Mouse (Mus musculus) intestine, embryonic 15.5 days (tissue): ENCODE data around the gene Cnih3. TPM values are rescaled to one million over a fixed set of nuclear protein-coding genes. Genes with fewer than 3 reads are reported as not detected.

Source experiments
- ATAC-seq: fragments of 200-750 bp; cut with Nextera tagmentation; 2 replicates; pipeline ENCODE4 v1.8.0; 2017; ENCODE audit warnings: moderate TSS enrichment, moderate library complexity
- H3K27ac ChIP-seq: fragments of 300-500 bp; sonication (generic); 2 replicates; pipeline ENCODE4 v1.5.1; 2015; ENCODE audit warnings: mild to moderate bottlenecking, inconsistent platforms
- H3K27me3 ChIP-seq: fragments of 300-500 bp; sonication (generic); replicated peaks from 2 replicates; pipeline ENCODE4 v1.6.1; 2015; ENCODE audit warnings: inconsistent platforms
- H3K36me3 ChIP-seq: fragments of 300-500 bp; sonication (generic); 2 replicates; pipeline ENCODE4 v1.6.1; 2015; ENCODE audit warnings: inconsistent platforms
- H3K4me1 ChIP-seq: fragments of 300-500 bp; sonication (generic); replicated peaks from 2 replicates; pipeline ENCODE4 v1.6.1; 2015; ENCODE audit warnings: inconsistent platforms
- H3K4me2 ChIP-seq: fragments of 300-500 bp; sonication (generic); replicated peaks from 2 replicates; pipeline ENCODE4 v1.6.1; 2015; ENCODE audit warnings: mild to moderate bottlenecking, inconsistent platforms
- H3K4me3 ChIP-seq: fragments of 300-500 bp; sonication (generic); replicated peaks from 2 replicates; pipeline ENCODE4 v1.5.1; 2015; ENCODE audit warnings: inconsistent platforms
- H3K9ac ChIP-seq: fragments of 300-500 bp; sonication (generic); 2 replicates; pipeline ENCODE4 v1.6.1; 2015; ENCODE audit warnings: inconsistent platforms
- H3K9me3 ChIP-seq: fragments of 300-500 bp; sonication (generic); 2 replicates; pipeline ENCODE4 v1.6.1; 2016; ENCODE audit warnings: inconsistent platforms
- WGBS: fragments of 180-500 bp; shearing (Covaris S2); methylation state at CpG from one replicate; pipeline ENCODE4 v1.1.7; 2015; 5-methylcytosine and 5-hydroxymethylcytosine counted together
- polyA plus RNA-seq: library from polyadenylated mRNA; unstranded; fragments of >200 nt; fragmentation: Nextera tagmentation; extraction: Ambion mirVana; gene quantifications from 2 replicates; pipeline ENCODE4 v1.2.1, GENCODE M21; 2015

Gene Cnih3
- polyA plus RNA-seq, 1 experiment from 2014 or later = 0.20 TPM

DNA sequence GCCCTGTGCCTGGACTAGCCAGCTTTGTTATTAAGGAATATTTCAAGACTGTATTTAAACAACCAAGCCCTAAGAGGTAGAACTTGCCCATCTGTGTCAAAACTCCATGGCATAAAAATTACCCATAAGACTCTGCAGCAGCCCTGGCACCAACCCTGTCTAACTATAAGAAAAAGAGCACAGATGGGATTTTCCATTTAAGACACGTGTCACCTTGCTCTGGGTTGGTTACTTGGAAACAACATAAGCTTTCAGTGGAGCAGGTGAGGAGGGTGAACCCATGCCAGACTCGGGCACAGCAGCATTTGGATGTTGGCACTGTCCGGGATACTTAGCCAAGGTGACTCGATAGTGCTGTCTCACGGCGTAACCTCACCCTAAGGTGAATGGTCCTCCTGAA, 113.6 kb downstream of the Cnih3 start:
- WGBS = 93% methylated on average over 6 of the region's 6 CpGs

DNA sequence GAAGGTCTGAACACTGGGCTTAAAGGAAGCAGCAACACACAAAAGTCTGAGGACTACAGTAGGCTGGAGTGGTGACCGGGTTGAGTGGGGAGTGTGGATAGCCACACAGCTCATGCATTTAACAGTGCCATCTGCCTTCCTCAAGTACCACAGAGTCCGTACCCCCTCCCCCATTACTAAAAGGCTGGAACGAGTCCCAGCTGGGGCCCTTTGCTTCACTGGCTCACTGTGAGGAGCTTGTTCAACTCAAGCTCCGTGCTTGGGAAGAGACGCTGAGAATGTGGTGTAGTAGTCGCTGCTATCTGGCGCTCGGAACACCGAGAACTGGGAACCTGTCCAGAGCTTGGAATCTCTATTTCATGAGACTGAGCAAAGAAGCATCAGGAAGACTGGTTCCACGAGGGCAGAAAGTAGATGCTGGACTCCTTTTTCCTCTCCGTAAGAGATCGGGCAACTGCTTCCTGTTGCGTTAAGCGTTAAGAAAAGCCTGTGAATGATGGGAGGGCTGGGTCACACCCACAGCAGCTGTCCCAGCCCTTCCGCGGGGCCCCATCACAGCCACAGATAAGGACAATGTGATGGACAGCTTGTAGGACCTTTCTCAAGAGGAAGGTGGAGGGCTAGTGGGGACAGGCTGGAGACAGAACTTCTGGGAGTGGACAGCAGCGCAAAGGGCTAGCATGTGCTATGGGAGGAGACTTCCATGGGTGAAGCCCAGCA, 114.3 kb downstream of the Cnih3 start:
- Histone ChIP-seq H3K4me3 (no peak overlapping the region), H3K4me1 (peaks cover 12% of the 10 kb centered on the region), H3K9me3 (no peaks in the 10 kb centered on the region), H3K36me3 (no peaks in the 10 kb centered on the region), H3K9ac (no peak overlapping the region), H3K27me3 (no peaks in the 10 kb centered on the region), H3K4me2 (no peak overlapping the region), H3K27ac (no peak overlapping the region)
- WGBS = 54% methylated on average over 17 of the region's 17 CpGs
- ATAC-seq = peak; percentile 40; the same call in 1 of the 2 replicates

More for the DNA sequence above, 113.6 kb downstream of the Cnih3 start:
- Histone ChIP-seq H3K9me3 (no peaks in the 10 kb centered on the region), H3K36me3 (no peaks in the 10 kb centered on the region), H3K4me2 (no peak overlapping the region), H3K9ac (no peak overlapping the region), H3K4me3 (no peak overlapping the region), H3K27ac (no peak overlapping the region), H3K4me1 (peaks cover 13% of the 10 kb centered on the region), H3K27me3 (no peaks in the 10 kb centered on the region)
- ATAC-seq = no peak

DNA sequence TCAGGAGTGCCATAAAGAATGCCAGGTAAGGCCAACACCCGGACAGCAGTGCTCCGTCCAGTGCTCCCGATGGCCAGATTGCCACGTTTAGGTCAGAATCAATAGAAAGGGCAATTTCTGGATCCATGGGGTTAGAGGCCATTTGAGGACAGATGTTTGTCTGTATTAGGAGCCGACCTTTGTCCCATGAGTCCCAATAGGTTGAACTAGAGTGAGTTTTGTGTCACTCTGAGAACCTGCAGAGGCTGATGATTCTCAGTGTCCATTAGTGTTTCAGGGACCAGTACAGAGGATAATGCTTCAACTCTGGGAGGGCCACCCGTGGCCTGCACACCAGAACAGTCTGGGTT, 114.9 kb downstream of the Cnih3 start:
- no peaks in the 10 kb centered on the region for H3K9me3 ChIP-seq
- H3K4me3 ChIP-seq = no peak overlapping the region
- H3K27ac ChIP-seq = no peak overlapping the region
- H3K27me3 ChIP-seq = no peaks in the 10 kb centered on the region
- H3K4me2 ChIP-seq = no peak overlapping the region
- 86% methylated on average over 6 of the region's 6 CpGs for WGBS
- no peaks in the 10 kb centered on the region for H3K36me3 ChIP-seq
- peaks cover 6% of the 10 kb centered on the region; the same call in 1 of the 2 replicates for H3K4me1 ChIP-seq
- H3K9ac ChIP-seq = no peak overlapping the region
- no peak for ATAC-seq

DNA sequence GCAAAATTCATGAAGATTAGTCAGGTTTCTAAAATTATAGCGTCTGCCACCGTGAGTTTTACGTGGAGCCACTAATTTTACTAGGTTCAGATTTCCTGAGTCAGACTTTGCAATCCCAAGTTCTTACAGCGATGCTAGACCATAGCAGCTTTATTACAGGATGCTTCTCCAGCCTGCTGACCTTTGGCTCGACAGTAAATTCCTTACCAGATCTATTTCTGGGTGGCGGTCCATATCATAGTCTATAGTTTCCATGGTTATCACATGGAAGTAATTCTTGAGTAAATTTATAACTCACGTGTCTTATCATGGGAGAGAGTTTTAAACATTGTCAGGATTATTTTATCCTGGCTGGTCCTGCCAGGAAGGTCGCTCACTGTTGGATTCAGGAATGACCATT, 117.0 kb downstream of the Cnih3 start:
- Histone ChIP-seq H3K36me3 (no peaks in the 10 kb centered on the region), H3K4me3 (no peak overlapping the region), H3K4me1 (peaks cover 6% of the 10 kb centered on the region; the same call in 1 of the 2 replicates), H3K27me3 (no peaks in the 10 kb centered on the region), H3K4me2 (no peak overlapping the region), H3K9me3 (no peaks in the 10 kb centered on the region), H3K9ac (no peak overlapping the region), H3K27ac (no peak overlapping the region)
- WGBS = 47% methylated on average over 8 of the region's 8 CpGs
- ATAC-seq = peak; percentile 77

DNA sequence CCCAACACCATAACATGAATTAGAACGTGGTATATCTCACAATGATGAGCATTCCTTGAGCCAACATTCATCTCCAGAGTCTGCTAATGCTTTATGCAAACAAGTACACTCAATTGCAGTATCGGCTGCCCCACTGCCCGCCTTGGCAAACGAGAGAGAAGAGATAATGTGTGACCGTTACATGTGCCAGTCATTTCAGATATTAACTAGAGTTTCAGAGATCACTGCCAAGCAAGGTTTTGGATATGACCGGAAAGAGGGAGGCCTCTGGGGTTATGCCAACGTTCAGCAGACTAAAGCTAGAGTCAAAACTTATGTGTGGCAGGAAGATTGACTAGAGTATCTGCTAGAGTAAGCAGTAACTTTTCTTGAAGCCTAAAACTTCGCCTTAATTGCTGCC, 123.7 kb downstream of the Cnih3 start:
- 62% methylated on average over 8 of the region's 8 CpGs for WGBS
- no peaks in the 10 kb centered on the region for H3K36me3 ChIP-seq

DNA sequence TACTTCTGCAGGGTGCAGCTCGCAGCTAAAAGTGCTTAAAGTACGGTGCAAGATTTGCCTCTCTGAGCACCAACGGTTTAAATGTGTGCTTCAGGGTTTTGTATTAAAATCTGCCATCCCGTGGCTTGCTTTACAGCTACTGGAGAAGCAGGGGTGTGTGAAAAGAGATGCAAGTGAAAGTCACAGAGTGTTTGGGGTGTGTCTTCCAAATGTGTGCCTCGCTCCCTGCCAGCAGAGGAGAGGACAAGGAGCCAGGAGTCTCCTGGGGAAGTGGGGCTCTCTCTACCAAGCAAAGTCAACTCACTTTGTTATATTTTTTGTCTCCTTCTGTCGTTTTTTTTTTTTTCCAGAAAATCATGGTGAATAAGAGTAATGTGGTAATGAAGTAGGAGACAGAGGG, 124.1 kb downstream of the Cnih3 start:
- H3K36me3 ChIP-seq = no peaks in the 10 kb centered on the region
- ATAC-seq = no peak
- no peaks in the 10 kb centered on the region for H3K4me1 ChIP-seq
- H3K27me3 ChIP-seq = no peaks in the 10 kb centered on the region
- no peak overlapping the region for H3K9ac ChIP-seq
- no peaks in the 10 kb centered on the region for H3K9me3 ChIP-seq
- 47% methylated on average over 6 of the region's 6 CpGs for WGBS
- H3K27ac ChIP-seq = no peak overlapping the region
- no peak overlapping the region for H3K4me3 ChIP-seq
- no peak overlapping the region for H3K4me2 ChIP-seq

More for the DNA sequence above, 123.7 kb downstream of the Cnih3 start:
- no peaks in the 10 kb centered on the region for H3K27me3 ChIP-seq
- no peaks in the 10 kb centered on the region for H3K4me1 ChIP-seq
- ATAC-seq = no peak
- H3K9me3 ChIP-seq = no peaks in the 10 kb centered on the region
- H3K4me2 ChIP-seq = no peak overlapping the region
- no peak overlapping the region for H3K27ac ChIP-seq
- H3K9ac ChIP-seq = no peak overlapping the region
- no peak overlapping the region for H3K4me3 ChIP-seq

DNA sequence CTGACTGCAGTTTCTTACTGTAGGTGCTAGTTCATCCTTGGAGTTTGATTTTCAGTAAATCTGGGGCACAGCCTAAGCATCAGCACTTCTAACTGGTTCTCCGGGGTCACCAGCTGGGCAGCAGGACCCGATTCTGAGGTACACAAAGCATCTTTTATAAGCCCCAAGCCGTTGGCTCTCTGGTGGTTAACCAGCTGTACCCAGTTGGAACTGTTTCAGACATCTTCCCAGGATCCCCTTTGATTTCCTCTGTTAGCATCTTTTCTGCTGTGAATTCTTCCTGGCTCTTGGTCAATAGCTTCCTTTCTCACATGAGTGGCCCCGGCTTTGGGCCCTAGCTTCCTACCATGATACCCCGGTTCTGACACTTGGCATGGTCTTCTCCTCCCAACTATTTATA, 132.3 kb downstream of the Cnih3 start:
- WGBS = 72% methylated on average over 5 of the region's 5 CpGs
- H3K9me3 ChIP-seq = no peaks in the 10 kb centered on the region
- no peak overlapping the region for H3K4me2 ChIP-seq
- H3K9ac ChIP-seq = no peak overlapping the region
- no peak for ATAC-seq
- no peaks in the 10 kb centered on the region for H3K27me3 ChIP-seq
- H3K36me3 ChIP-seq = no peaks in the 10 kb centered on the region
- H3K4me1 ChIP-seq = no peaks in the 10 kb centered on the region
- no peak overlapping the region for H3K27ac ChIP-seq
- H3K4me3 ChIP-seq = no peak overlapping the region

DNA sequence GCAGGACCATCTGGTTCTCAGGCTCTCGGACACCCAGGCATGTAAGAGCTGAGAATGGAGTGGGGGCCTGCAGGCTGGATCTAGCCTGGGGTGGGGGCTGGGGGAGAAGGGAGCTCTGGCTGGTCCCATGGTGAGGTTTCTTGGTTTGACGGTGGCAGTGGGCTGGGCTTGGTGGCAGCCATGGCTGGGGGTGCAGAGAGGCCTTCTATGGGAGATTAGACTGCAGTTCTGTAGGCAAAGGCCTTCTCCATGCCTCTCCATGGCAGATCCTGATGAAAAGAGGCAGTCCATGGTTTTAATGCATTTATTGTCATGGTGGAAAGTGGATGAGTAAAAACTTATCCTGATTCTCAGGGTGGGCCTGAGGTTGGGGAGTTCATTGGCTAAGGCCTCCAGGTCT, 151.0 kb downstream of the Cnih3 start:
- Histone ChIP-seq H3K4me2 (no peak overlapping the region), H3K9ac (no peak overlapping the region), H3K27ac (no peak overlapping the region), H3K4me3 (no peak overlapping the region), H3K27me3 (no peaks in the 10 kb centered on the region), H3K9me3 (no peaks in the 10 kb centered on the region), H3K36me3 (no peaks in the 10 kb centered on the region), H3K4me1 (no peaks in the 10 kb centered on the region)
- ATAC-seq = no peak
- 97% methylated on average over 2 of the region's 2 CpGs for WGBS

DNA sequence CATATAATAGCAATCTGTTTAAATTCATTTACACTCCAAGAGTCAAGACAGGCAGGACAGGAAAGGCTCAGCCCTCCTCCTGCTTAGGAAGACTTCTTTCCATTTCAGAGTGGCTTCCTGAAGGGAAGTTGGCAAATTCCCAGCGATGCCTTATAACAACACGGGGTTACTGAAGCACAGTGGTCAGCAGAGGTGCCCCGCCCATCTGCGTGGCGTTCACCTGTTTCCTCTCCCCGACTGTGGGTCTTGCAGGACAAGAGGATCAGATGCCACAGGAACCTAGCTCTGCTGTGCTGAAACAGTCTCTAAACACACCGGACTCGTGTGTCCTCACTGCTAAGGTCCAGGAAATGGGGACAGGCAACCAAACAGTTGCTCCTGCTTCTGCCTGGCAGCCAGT, 152.9 kb downstream of the Cnih3 start:
- no peaks in the 10 kb centered on the region for H3K4me1 ChIP-seq
- H3K9ac ChIP-seq = no peak overlapping the region
- H3K36me3 ChIP-seq = no peaks in the 10 kb centered on the region
- H3K27me3 ChIP-seq = no peaks in the 10 kb centered on the region
- H3K9me3 ChIP-seq = no peaks in the 10 kb centered on the region
- WGBS = 51% methylated on average over 8 of the region's 8 CpGs
- H3K27ac ChIP-seq = no peak overlapping the region
- no peak overlapping the region for H3K4me2 ChIP-seq
- no peak overlapping the region for H3K4me3 ChIP-seq
- no peak for ATAC-seq

Other genes starting within 250 kb of the Cnih3 start
- 23.4 and 24.4 TPM in 2 replicates for gene Nvl, start 208.4 kb upstream of the Cnih3 start, polyA plus RNA-seq
- 134 and 147 TPM in 2 replicates for gene Cnih4, start 207.9 kb upstream of the Cnih3 start, polyA plus RNA-seq
- gene Wdr26, start 140.6 kb upstream of the Cnih3 start, polyA plus RNA-seq = 30.2 and 33.0 TPM in 2 replicates
- not detected in 2 replicates for gene Ccdc121, start 158.8 kb downstream of the Cnih3 start, polyA plus RNA-seq
- 1.2 and 2.1 TPM in 2 replicates for gene Dnah14, start 223.9 kb downstream of the Cnih3 start, polyA plus RNA-seq